Mouse (Mus musculus) right cerebral cortex, adult 2 months (tissue): Measurements from ENCODE around the gene Tcf7l2.

ENCODE experiments used
- DNase-seq, 2 experiments: peaks; one replicate each; pipeline ENCODE4 v3.0.0; 2021 to 2022; ENCODE audit warnings: low spot score in 2 of 2

The Tcf7l2 gene

GRCm38 (mm10) chr19:55830976-55831559, 89.4 kb downstream of the Tcf7l2 start:
- DNase-seq = no peak

GRCm38 (mm10) chr19:55832122-55832521, 90.5 kb downstream of the Tcf7l2 start:
- no peak for DNase-seq

- peak in 1 of 2 experiments; percentile 18 for DNase-seq
Measured at GRCm38 (mm10) chr19:55833807-55834385, 92.3 kb downstream of the Tcf7l2 start.

- no peak for DNase-seq
Measured at GRCm38 (mm10) chr19:55836930-55837687, 95.5 kb downstream of the Tcf7l2 start.

- no peak for DNase-seq
Measured at GRCm38 (mm10) chr19:55837924-55838323, 96.3 kb downstream of the Tcf7l2 start.

- DNase-seq = no peak
Measured at GRCm38 (mm10) chr19:55838389-55839035, 96.9 kb downstream of the Tcf7l2 start.

GRCm38 (mm10) chr19:55839036-55839555, 97.5 kb downstream of the Tcf7l2 start:
- no peak for DNase-seq

- no peak for DNase-seq
Measured at GRCm38 (mm10) chr19:55840499-55841121, 99.0 kb downstream of the Tcf7l2 start.

GRCm38 (mm10) chr19:55842046-55842445, 100.4 kb downstream of the Tcf7l2 start:
- DNase-seq = no peak

GRCm38 (mm10) chr19:55843111-55843887, 101.7 kb downstream of the Tcf7l2 start:
- no peak for DNase-seq

GRCm38 (mm10) chr19:55845702-55846101, 104.1 kb downstream of the Tcf7l2 start:
- DNase-seq = no peak

- DNase-seq = no peak
Measured at GRCm38 (mm10) chr19:55846256-55846655, 104.6 kb downstream of the Tcf7l2 start.

GRCm38 (mm10) chr19:55847043-55847442, 105.4 kb downstream of the Tcf7l2 start:
- no peak for DNase-seq

GRCm38 (mm10) chr19:55850402-55851078, 108.9 kb downstream of the Tcf7l2 start:
- peak; percentile 16 to 25 for DNase-seq

GRCm38 (mm10) chr19:55851498-55852324, 110.1 kb downstream of the Tcf7l2 start:
- peak in 1 of 2 experiments; percentile 12 for DNase-seq

GRCm38 (mm10) chr19:55854389-55854788, 112.8 kb downstream of the Tcf7l2 start:
- DNase-seq = no peak

- DNase-seq = no peak
Measured at GRCm38 (mm10) chr19:55855571-55855970, 114.0 kb downstream of the Tcf7l2 start.

GRCm38 (mm10) chr19:55857328-55857727, 115.7 kb downstream of the Tcf7l2 start:
- no peak for DNase-seq

- DNase-seq = no peak
Measured at GRCm38 (mm10) chr19:55860009-55860743, 118.6 kb downstream of the Tcf7l2 start.
